Mouse (Mus musculus) kidney, adult 18-20 months (tissue): ENCODE measurements around the gene Olfm1.

ENCODE experiments used
- DNase-seq: peaks from one replicate; pipeline ENCODE4 v3.0.0; 2021

Gene Olfm1

GRCm38 (mm10) chr2:28192821-28193689 is at the start of gene Olfm1:
Gene Olfm1, plus strand, starts transcription at chr2:28192992.
- peak; percentile 50 for DNase-seq

GRCm38 (mm10) chr2:28143417-28144045 is 49.3 kb upstream of the Olfm1 start:
- no peak for DNase-seq

- DNase-seq: no peak
Observed at GRCm38 (mm10) chr2:28145702-28146101, 47.1 kb upstream of the Olfm1 start.

- no peak for DNase-seq
Observed at GRCm38 (mm10) chr2:28146152-28146551, 46.6 kb upstream of the Olfm1 start.

- no peak for DNase-seq
Observed at GRCm38 (mm10) chr2:28146685-28147084, 46.1 kb upstream of the Olfm1 start.

- DNase-seq: no peak
Observed at GRCm38 (mm10) chr2:28147248-28147794, 45.5 kb upstream of the Olfm1 start.

- no peak for DNase-seq
Observed at GRCm38 (mm10) chr2:28149688-28150087, 43.1 kb upstream of the Olfm1 start.

GRCm38 (mm10) chr2:28160568-28160967 is 32.2 kb upstream of the Olfm1 start:
- DNase-seq: no peak

GRCm38 (mm10) chr2:28165570-28165969 is 27.2 kb upstream of the Olfm1 start:
- DNase-seq: no peak

- DNase-seq: no peak
Observed at GRCm38 (mm10) chr2:28169336-28169735, 23.5 kb upstream of the Olfm1 start.

GRCm38 (mm10) chr2:28171962-28172361 is 20.8 kb upstream of the Olfm1 start:
- no peak for DNase-seq

- no peak for DNase-seq
Observed at GRCm38 (mm10) chr2:28173225-28174141, 19.3 kb upstream of the Olfm1 start.

GRCm38 (mm10) chr2:28174441-28174840 is 18.4 kb upstream of the Olfm1 start:
- DNase-seq: no peak

GRCm38 (mm10) chr2:28178600-28178999 is 14.2 kb upstream of the Olfm1 start:
- DNase-seq: no peak

- no peak for DNase-seq
Observed at GRCm38 (mm10) chr2:28180053-28180452, 12.7 kb upstream of the Olfm1 start.

- DNase-seq: no peak
Observed at GRCm38 (mm10) chr2:28188398-28188944, 4.3 kb upstream of the Olfm1 start.

- no peak for DNase-seq
Observed at GRCm38 (mm10) chr2:28193690-28194087, 897 bp downstream of the Olfm1 start.

GRCm38 (mm10) chr2:28194962-28195617 is 2.3 kb downstream of the Olfm1 start:
- no peak for DNase-seq

- no peak for DNase-seq
Observed at GRCm38 (mm10) chr2:28195726-28196125, 2.9 kb downstream of the Olfm1 start.

GRCm38 (mm10) chr2:28201441-28201841 is 8.6 kb downstream of the Olfm1 start:
- no peak for DNase-seq

GRCm38 (mm10) chr2:28204167-28204566 is 11.4 kb downstream of the Olfm1 start:
- peak; percentile 94 for DNase-seq
